Mouse (Mus musculus) CH12.LX (cell line): ENCODE data around the gene Tbc1d30.

ENCODE experiments used
- JUN ChIP-seq: IDR thresholded peaks from 2 replicates; pipeline ENCODE4 v1.6.1; 2011; ENCODE audit warnings: low read depth, mild to moderate bottlenecking, low read length, improper control_type of control experiment, moderate library complexity; ENCODE audit not compliant: insufficient read depth
- MAX ChIP-seq: IDR thresholded peaks from 2 replicates; pipeline ENCODE4 v1.6.1; 2011; ENCODE audit warnings: low read length, improper control_type of control experiment
- MXI1 ChIP-seq: IDR thresholded peaks from 2 replicates; pipeline ENCODE4 v1.6.1; 2011; ENCODE audit warnings: mild to moderate bottlenecking, low read depth, low read length, improper control_type of control experiment
- POLR2A ChIP-seq: IDR thresholded peaks from 2 replicates; pipeline ENCODE4 v1.6.1; 2011; ENCODE audit warnings: low read depth, mild to moderate bottlenecking, improper control_type of control experiment, low read length
- SMC3 ChIP-seq: IDR thresholded peaks from 2 replicates; pipeline ENCODE4 v1.6.1; 2011; ENCODE audit warnings: low read depth, low read length, improper control_type of control experiment

- TF ChIP-seq JUN = no peak
- TF ChIP-seq MXI1 = no peak
- no peak for TF ChIP-seq MAX
- no peak for TF ChIP-seq POLR2A
- no peak for TF ChIP-seq SMC3
These were observed 122.6 kb downstream of the Tbc1d30 start for GRCm38 (mm10) chr10:121228422-121228953.
